Mouse (Mus musculus) splenic B cell, adult 2 months (primary cell): Measurements from ENCODE around the gene Atp6v0e.
A peak's percentile ranks its signal among the peaks of the same experiment; 100 is the strongest.

Experiments
- DNase-seq: peaks from one replicate; pipeline ENCODE4 v3.0.0-alpha.2; 2011; ENCODE audit warnings: low read depth, low spot score
- H3K27me3 ChIP-seq: 2 replicates; pipeline ENCODE4 v1.6.1; 2012; ENCODE audit warnings: mild to moderate bottlenecking, low read length, moderate library complexity, mixed read lengths; ENCODE audit not compliant: control insufficient read depth, poor library complexity, insufficient read depth, severe bottlenecking
- H3K36me3 ChIP-seq: 2 replicates; pipeline ENCODE4 v1.6.1; 2012; ENCODE audit warnings: mild to moderate bottlenecking, low read length, moderate library complexity, mixed read lengths; ENCODE audit not compliant: control insufficient read depth, poor library complexity, insufficient read depth, severe bottlenecking

Gene Atp6v0e

GRCm38 (mm10) chr17:26650451-26651363, 12.3 kb upstream of the Atp6v0e start:
- no peaks in the 10 kb centered on the region; the same call in 1 of the 2 replicates for H3K36me3 ChIP-seq
- no peak for DNase-seq
- H3K27me3 ChIP-seq, result no peaks in the 10 kb centered on the region

- no peaks in the 10 kb centered on the region; the same call in 1 of the 2 replicates for H3K36me3 ChIP-seq
- no peaks in the 10 kb centered on the region; the same call in 1 of the 2 replicates for H3K27me3 ChIP-seq
- no peak for DNase-seq
Measured at GRCm38 (mm10) chr17:26658854-26659572, 4.0 kb upstream of the Atp6v0e start.

GRCm38 (mm10) chr17:26659573-26659915, 3.5 kb upstream of the Atp6v0e start:
- Histone ChIP-seq H3K36me3 (no peaks in the 10 kb centered on the region; the same call in 1 of the 2 replicates), H3K27me3 (no peaks in the 10 kb centered on the region; the same call in 1 of the 2 replicates)
- DNase-seq, result no peak

GRCm38 (mm10) chr17:26660192-26660912, 2.7 kb upstream of the Atp6v0e start:
- DNase-seq, result peak; percentile 82
- no peaks in the 10 kb centered on the region; the same call in 1 of the 2 replicates for H3K27me3 ChIP-seq

GRCm38 (mm10) chr17:26662204-26662603, 827 bp upstream of the Atp6v0e start:
- DNase-seq, result no peak
- no peaks in the 10 kb centered on the region; the same call in 1 of the 2 replicates for H3K27me3 ChIP-seq
- no peaks in the 10 kb centered on the region for H3K36me3 ChIP-seq

More at GRCm38 (mm10) chr17:26660192-26660912, 2.7 kb upstream of the Atp6v0e start:
- H3K36me3 ChIP-seq, result no peaks in the 10 kb centered on the region

- no peaks in the 10 kb centered on the region; the same call in 1 of the 2 replicates for H3K27me3 ChIP-seq
- DNase-seq, result no peak
- no peaks in the 10 kb centered on the region for H3K36me3 ChIP-seq
Measured at GRCm38 (mm10) chr17:26665600-26665999, 2.6 kb downstream of the Atp6v0e start.

GRCm38 (mm10) chr17:26671268-26671667, 8.2 kb downstream of the Atp6v0e start:
- DNase-seq, result no peak
- Histone ChIP-seq H3K36me3 (no peaks in the 10 kb centered on the region), H3K27me3 (no peaks in the 10 kb centered on the region)

GRCm38 (mm10) chr17:26675845-26676244, 12.8 kb downstream of the Atp6v0e start:
- no peak for DNase-seq
- Histone ChIP-seq H3K36me3 (no peaks in the 10 kb centered on the region; the same call in 1 of the 2 replicates), H3K27me3 (no peaks in the 10 kb centered on the region)

GRCm38 (mm10) chr17:26676252-26676615, 13.2 kb downstream of the Atp6v0e start:
- H3K27me3 ChIP-seq, result no peaks in the 10 kb centered on the region
- no peaks in the 10 kb centered on the region; the same call in 1 of the 2 replicates for H3K36me3 ChIP-seq
- DNase-seq, result peak; percentile 96

GRCm38 (mm10) chr17:26676616-26677376, 13.8 kb downstream of the Atp6v0e start:
- H3K27me3 ChIP-seq, result no peaks in the 10 kb centered on the region
- no peaks in the 10 kb centered on the region; the same call in 1 of the 2 replicates for H3K36me3 ChIP-seq
- peak; percentile 73 for DNase-seq

- Histone ChIP-seq H3K36me3 (no peaks in the 10 kb centered on the region; the same call in 1 of the 2 replicates), H3K27me3 (no peaks in the 10 kb centered on the region)
- no peak for DNase-seq
Measured at GRCm38 (mm10) chr17:26677711-26678637, 14.9 kb downstream of the Atp6v0e start.

GRCm38 (mm10) chr17:26681276-26681675, 18.2 kb downstream of the Atp6v0e start:
- Histone ChIP-seq H3K36me3 (no peaks in the 10 kb centered on the region; the same call in 1 of the 2 replicates), H3K27me3 (no peaks in the 10 kb centered on the region)
- peak; percentile 25 for DNase-seq

GRCm38 (mm10) chr17:26686334-26687000, 23.4 kb downstream of the Atp6v0e start:
- no peak for DNase-seq

More at GRCm38 (mm10) chr17:26686334-26687000, 23.4 kb downstream of the Atp6v0e start:
- Histone ChIP-seq H3K36me3 (peaks cover 3% of the 10 kb centered on the region; the same call in 1 of the 2 replicates), H3K27me3 (no peaks in the 10 kb centered on the region)
